Mouse (Mus musculus) kidney, embryonic 15.5 days (tissue): ENCODE data around the gene Krt32. TPM values are rescaled to one million over a fixed set of nuclear protein-coding genes. Genes with fewer than 3 reads are reported as not detected.

Source experiments
- ATAC-seq: fragments of 200-750 bp; cut with Nextera tagmentation; replicated peaks from 2 replicates; pipeline ENCODE4 v1.8.0; 2017; ENCODE audit warnings: moderate TSS enrichment; ENCODE audit not compliant: low FRiP score
- H3K27ac ChIP-seq: fragments of 300-500 bp; sonication (generic); 2 replicates; pipeline ENCODE4 v1.5.1; 2015; ENCODE audit warnings: mild to moderate bottlenecking, inconsistent platforms
- H3K27me3 ChIP-seq: fragments of 300-500 bp; sonication (generic); 2 replicates; pipeline ENCODE4 v1.6.1; 2015; ENCODE audit warnings: inconsistent platforms
- H3K36me3 ChIP-seq: fragments of 300-500 bp; sonication (generic); 2 replicates; pipeline ENCODE4 v1.6.1; 2015; ENCODE audit warnings: inconsistent platforms
- H3K4me1 ChIP-seq: fragments of 300-500 bp; sonication (generic); 2 replicates; pipeline ENCODE4 v1.6.1; 2015; ENCODE audit warnings: inconsistent platforms
- H3K4me2 ChIP-seq: fragments of 300-500 bp; sonication (generic); 2 replicates; pipeline ENCODE4 v1.6.1; 2015; ENCODE audit warnings: moderate library complexity, mild to moderate bottlenecking, inconsistent platforms
- H3K4me3 ChIP-seq: fragments of 300-500 bp; sonication (generic); replicated peaks from 2 replicates; pipeline ENCODE4 v1.5.1; 2015; ENCODE audit warnings: mild to moderate bottlenecking, inconsistent platforms
- H3K9ac ChIP-seq: fragments of 300-500 bp; sonication (generic); 2 replicates; pipeline ENCODE4 v1.6.1; 2015; ENCODE audit warnings: mild to moderate bottlenecking, inconsistent platforms
- H3K9me3 ChIP-seq: fragments of 300-500 bp; sonication (generic); replicated peaks from 2 replicates; pipeline ENCODE4 v1.6.1; 2016; ENCODE audit warnings: inconsistent platforms
- WGBS: fragments of 180-500 bp; shearing (Covaris S2); methylation state at CpG from one replicate; pipeline ENCODE4 v1.1.7; 2015; ENCODE audit warnings: mixed read lengths; 5-methylcytosine and 5-hydroxymethylcytosine counted together
- polyA plus RNA-seq: library from polyadenylated mRNA; unstranded; fragments of >200 nt; fragmentation: Nextera tagmentation; extraction: Ambion mirVana; gene quantifications from 2 replicates; pipeline ENCODE4 v1.2.1, GENCODE M21; 2015

Krt32 gene
- polyA plus RNA-seq, 1 experiment from 2014 or later, result not detected

- 34% methylated on average over 9 of the region's 9 CpGs for WGBS
- 0 out of 2 replicates have a peak overlapping the region, but pooled peaks have one; percentile 12 for H3K4me2 ChIP-seq
- H3K27ac ChIP-seq, result peak overlapping the region; percentile 66
- H3K36me3 ChIP-seq, result no peaks in the 10 kb centered on the region
- H3K9me3 ChIP-seq, result no peaks in the 10 kb centered on the region
- peaks cover 27% of the 10 kb centered on the region for H3K4me1 ChIP-seq
- H3K27me3 ChIP-seq, result peaks cover 3% of the 10 kb centered on the region; the same call in 1 of the 2 replicates
- ATAC-seq, result peak; percentile 82
- H3K4me3 ChIP-seq, result no peak overlapping the region
- H3K9ac ChIP-seq, result no peak overlapping the region
Measured at GRCm38 (mm10) chr11:100097819-100098218, 9.8 kb upstream of the Krt32 start.

GRCm38 (mm10) chr11:100096141-100096540 lies 8.1 kb upstream of the Krt32 start, which contains the start of gene Krt35:
Gene Krt35, minus strand, starts transcription at chr11:100096241.
- Histone ChIP-seq H3K27ac (no peak within 1 kb of the TSS), H3K4me2 (no peak within 1 kb of the TSS), H3K9me3 (no peaks in the 10 kb centered on the region), H3K4me3 (no peak within 1 kb of the TSS), H3K36me3 (no peaks in the 10 kb centered on the region), H3K9ac (no peak within 1 kb of the TSS), H3K4me1 (peaks cover 19% of the 10 kb centered on the region), H3K27me3 (peaks cover 3% of the 10 kb centered on the region; the same call in 1 of the 2 replicates)
- 61% methylated on average over 9 of the region's 9 CpGs for WGBS
- ATAC-seq, result no peak

- WGBS, result 60% methylated on average over 7 of the region's 7 CpGs
- H3K4me1 ChIP-seq, result no peaks in the 10 kb centered on the region
- ATAC-seq, result no peak
Measured at GRCm38 (mm10) chr11:100088378-100089025, 476 bp upstream of the Krt32 start.

GRCm38 (mm10) chr11:100073873-100074272 lies 14.2 kb downstream of the Krt32 start:
- Histone ChIP-seq H3K4me3 (no peak overlapping the region), H3K36me3 (no peaks in the 10 kb centered on the region), H3K9me3 (no peaks in the 10 kb centered on the region), H3K4me2 (no peak overlapping the region), H3K4me1 (no peaks in the 10 kb centered on the region), H3K27ac (no peak overlapping the region), H3K27me3 (no peaks in the 10 kb centered on the region), H3K9ac (no peak overlapping the region)
- WGBS, result 59% methylated on average over 1 of the region's 1 CpGs
- no peak for ATAC-seq

More at GRCm38 (mm10) chr11:100088378-100089025, 476 bp upstream of the Krt32 start:
- no peak overlapping the region for H3K4me2 ChIP-seq
- no peak overlapping the region for H3K9ac ChIP-seq
- H3K27me3 ChIP-seq, result no peaks in the 10 kb centered on the region
- H3K27ac ChIP-seq, result no peak overlapping the region
- no peaks in the 10 kb centered on the region for H3K9me3 ChIP-seq
- no peaks in the 10 kb centered on the region for H3K36me3 ChIP-seq
- no peak overlapping the region for H3K4me3 ChIP-seq

GRCm38 (mm10) chr11:100067293-100068036 lies 20.6 kb downstream of the Krt32 start:
- Histone ChIP-seq H3K9me3 (no peaks in the 10 kb centered on the region), H3K4me1 (peaks cover 5% of the 10 kb centered on the region; the same call in 1 of the 2 replicates), H3K4me2 (no peak overlapping the region), H3K4me3 (no peak overlapping the region), H3K9ac (no peak overlapping the region), H3K27ac (no peak overlapping the region), H3K27me3 (no peaks in the 10 kb centered on the region), H3K36me3 (no peaks in the 10 kb centered on the region)
- no peak for ATAC-seq
- 63% methylated on average over 17 of the region's 17 CpGs for WGBS

DNA sequence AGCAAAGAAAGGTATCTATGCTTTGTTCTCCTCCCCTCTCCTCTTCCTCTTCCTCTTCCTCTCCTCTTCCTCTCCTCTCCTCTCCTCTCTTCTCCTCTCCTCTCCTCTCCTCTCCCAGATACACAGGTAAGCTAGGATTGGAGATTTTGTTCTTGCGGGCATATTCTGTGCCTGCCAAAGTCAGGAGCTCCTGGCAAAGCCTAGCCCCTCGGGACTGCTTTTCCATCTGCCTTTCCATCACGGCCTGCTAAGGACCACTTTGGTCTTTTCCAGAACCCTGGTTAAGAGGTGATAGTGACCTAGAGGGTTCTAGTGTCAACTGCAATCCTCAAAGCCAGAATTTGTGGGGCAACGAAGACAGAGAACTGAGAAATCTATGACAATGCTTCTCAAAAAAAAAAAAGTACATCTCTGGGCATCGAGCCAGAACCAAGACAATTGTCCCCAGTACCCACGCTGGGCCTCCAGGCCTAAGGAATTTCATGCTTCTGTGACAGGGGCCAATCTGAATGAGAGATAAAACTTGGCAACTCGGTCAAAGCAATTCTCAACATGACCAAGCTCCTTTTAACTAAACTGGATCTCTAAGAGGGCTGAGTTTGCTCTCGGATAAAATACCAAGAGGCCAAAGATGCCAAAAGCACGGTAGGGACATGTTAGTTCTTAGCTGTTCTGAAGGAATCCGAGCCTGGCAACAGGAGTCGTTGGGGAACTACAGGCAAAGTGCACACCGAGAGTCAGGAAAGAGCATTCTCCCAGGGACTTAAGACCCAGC lies 21.6 kb downstream of the Krt32 start:
- no peak overlapping the region for H3K27ac ChIP-seq
- no peak overlapping the region for H3K4me3 ChIP-seq
- whole genome bisulfite sequencing, result 77% methylated on average over 12 of the region's 12 CpGs
- no peaks in the 10 kb centered on the region for H3K27me3 ChIP-seq
- no peak overlapping the region for H3K4me2 ChIP-seq
- ATAC-seq, result no peak
- H3K36me3 ChIP-seq, result no peaks in the 10 kb centered on the region
- H3K4me1 ChIP-seq, result peaks cover 5% of the 10 kb centered on the region; the same call in 1 of the 2 replicates
- H3K9ac ChIP-seq, result no peak overlapping the region
- no peaks in the 10 kb centered on the region for H3K9me3 ChIP-seq

- Histone ChIP-seq H3K9ac (no peak overlapping the region), H3K9me3 (no peaks in the 10 kb centered on the region), H3K27me3 (no peaks in the 10 kb centered on the region), H3K27ac (no peak overlapping the region), H3K4me1 (no peaks in the 10 kb centered on the region), H3K36me3 (no peaks in the 10 kb centered on the region), H3K4me3 (no peak overlapping the region), H3K4me2 (no peak overlapping the region)
- ATAC-seq, result no peak
- WGBS, result 52% methylated on average over 8 of the region's 8 CpGs
Measured at GRCm38 (mm10) chr11:100058875-100059274, 29.2 kb downstream of the Krt32 start.

DNA sequence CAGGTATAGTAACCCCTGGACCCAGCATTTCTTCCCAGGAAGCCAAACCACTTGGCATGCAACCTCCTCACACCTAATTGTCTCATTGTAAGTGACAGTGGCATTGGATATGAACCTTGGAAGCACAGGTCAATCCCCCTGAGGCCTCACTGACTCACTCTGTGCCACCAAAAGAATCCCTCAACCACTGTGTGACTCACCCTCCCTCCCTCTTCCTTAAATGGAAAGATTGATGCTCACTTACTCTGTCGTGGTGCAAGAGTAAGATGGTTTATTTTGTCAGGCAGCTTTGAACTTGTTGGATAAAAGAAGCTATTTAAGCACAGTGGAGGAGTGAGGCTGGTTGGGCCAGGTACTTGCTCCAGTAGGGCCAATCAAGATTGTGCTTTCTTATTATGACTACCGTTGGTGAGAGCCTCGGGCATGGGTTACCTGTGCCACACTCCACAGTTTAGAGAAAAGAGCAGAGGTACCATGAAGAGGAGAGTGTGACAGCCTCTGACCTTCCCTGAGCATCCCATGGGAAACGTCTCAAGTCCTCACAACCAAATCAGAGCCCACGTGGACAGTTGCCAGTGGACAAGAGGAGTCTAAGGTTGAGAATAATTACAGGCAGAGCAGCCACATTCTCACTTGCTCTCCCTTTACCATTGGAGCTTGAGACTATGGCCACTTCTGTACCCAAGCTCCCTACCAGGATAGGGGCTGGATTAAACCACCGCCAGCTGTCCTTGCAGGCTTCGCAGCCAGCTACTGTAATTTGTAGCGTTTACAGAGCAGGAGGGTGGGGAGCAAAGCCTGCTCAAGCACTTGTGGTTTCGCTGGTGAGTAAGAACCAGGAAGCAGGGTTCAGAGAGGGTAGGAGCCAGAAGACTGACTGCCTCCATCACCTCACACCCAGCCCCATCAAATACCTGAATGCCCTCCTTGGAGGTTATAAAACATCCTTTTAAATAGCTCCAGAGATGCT lies 32.1 kb downstream of the Krt32 start:
- Histone ChIP-seq H3K27ac (no peak overlapping the region), H3K9me3 (no peaks in the 10 kb centered on the region), H3K4me2 (no peak overlapping the region), H3K27me3 (no peaks in the 10 kb centered on the region), H3K9ac (no peak overlapping the region), H3K4me1 (no peaks in the 10 kb centered on the region), H3K36me3 (no peaks in the 10 kb centered on the region), H3K4me3 (no peak overlapping the region)
- WGBS, result 67% methylated on average over 9 of the region's 9 CpGs
- no peak for ATAC-seq

- H3K4me3 ChIP-seq, result no peak within 1 kb of the TSS
- no peaks in the 10 kb centered on the region for H3K27me3 ChIP-seq
- H3K4me1 ChIP-seq, result no peaks in the 10 kb centered on the region
- no peak within 1 kb of the TSS for H3K27ac ChIP-seq
- no peak for ATAC-seq
- H3K9ac ChIP-seq, result no peak within 1 kb of the TSS
- 89% methylated on average over 3 of the region's 3 CpGs for WGBS
- H3K4me2 ChIP-seq, result no peak within 1 kb of the TSS
- no peaks in the 10 kb centered on the region for H3K36me3 ChIP-seq
- H3K9me3 ChIP-seq, result no peaks in the 10 kb centered on the region
Measured at GRCm38 (mm10) chr11:100050451-100050850, 37.6 kb downstream of the Krt32 start, which contains the start of gene Krt31. Gene Krt31, minus strand, starts transcription at chr11:100050551.

- Histone ChIP-seq H3K4me3 (no peak overlapping the region), H3K36me3 (no peaks in the 10 kb centered on the region), H3K27ac (no peak overlapping the region), H3K9ac (no peak overlapping the region), H3K4me1 (no peaks in the 10 kb centered on the region), H3K9me3 (no peaks in the 10 kb centered on the region), H3K4me2 (no peak overlapping the region), H3K27me3 (no peaks in the 10 kb centered on the region)
- WGBS, result 89% methylated on average over 2 of the region's 2 CpGs
- ATAC-seq, result no peak
Measured at GRCm38 (mm10) chr11:100047193-100047592, 40.8 kb downstream of the Krt32 start.

DNA sequence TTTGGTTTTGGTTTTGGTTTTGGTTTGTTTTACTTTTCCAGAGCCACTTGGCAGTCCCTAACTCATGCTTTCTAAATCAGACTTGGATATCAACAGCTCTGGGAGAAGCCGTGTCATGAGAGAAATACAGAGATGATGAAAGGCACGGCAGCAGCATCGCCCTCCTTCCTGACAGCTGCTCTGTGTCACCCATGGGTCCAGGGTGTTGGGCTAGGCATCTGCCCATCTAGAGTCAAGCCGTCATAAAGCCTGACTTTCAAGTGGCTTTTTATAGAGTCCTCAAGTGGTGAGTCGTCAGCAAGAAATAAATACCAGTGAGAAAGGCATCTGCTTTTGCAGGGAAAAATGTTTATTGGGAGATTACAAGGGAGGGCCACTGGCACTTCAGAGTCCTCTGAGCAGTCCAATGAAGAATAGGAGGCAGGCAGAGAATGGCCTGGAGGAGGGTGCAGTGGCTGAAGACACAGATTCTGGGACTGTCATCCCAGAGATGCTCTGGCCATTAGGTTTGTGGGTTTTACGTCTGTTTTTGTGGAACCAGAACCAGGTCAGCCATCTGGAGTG lies 41.6 kb downstream of the Krt32 start:
- Histone ChIP-seq H3K4me3 (no peak overlapping the region), H3K4me1 (no peaks in the 10 kb centered on the region), H3K4me2 (no peak overlapping the region), H3K9me3 (no peaks in the 10 kb centered on the region), H3K27ac (no peak overlapping the region), H3K9ac (no peak overlapping the region), H3K27me3 (no peaks in the 10 kb centered on the region), H3K36me3 (no peaks in the 10 kb centered on the region)
- no peak for ATAC-seq
- WGBS, result 66% methylated on average over 6 of the region's 6 CpGs
